Mouse (Mus musculus): ENCODE results near the gene Gm20458.

Gene Gm20458

DNA sequence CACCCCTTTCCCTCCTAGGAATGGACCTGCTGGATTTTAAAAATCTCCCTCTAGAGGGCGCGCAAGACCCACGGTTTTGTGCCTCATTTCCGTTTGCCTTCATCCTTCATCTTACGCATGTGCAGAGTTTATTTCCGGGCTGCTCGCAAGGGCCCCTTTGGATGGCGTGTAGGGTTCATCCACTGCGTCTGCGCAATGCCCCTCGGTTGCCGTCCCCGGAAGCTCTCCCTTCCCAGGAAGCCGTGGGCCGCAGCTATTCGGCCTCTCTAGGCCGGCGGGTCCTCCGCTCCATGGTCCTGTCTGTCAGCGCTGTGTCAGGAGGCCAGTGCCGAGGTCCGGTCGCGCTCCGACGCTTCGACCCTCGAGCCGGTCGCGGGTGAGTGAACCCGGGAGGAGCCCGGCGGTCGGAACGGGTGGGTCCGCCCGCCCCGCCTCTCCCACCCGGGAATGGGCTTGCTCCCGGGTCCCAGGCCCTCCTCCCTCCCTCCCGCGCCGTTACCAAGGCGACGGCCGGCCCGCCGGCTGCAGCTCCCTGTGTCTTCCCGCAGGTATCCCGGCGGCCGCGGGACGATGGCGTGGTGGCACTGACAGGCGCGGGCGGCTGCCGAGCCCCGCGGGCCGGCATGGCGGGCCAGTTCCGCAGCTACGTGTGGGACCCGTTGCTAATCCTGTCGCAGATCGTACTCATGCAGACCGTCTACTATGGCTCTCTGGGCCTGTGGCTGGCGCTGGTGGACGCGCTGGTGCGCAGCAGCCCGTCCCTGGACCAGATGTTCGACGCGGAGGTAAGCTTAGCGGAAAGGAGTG lies at the start of gene Gm20458:
Gm20458 (plus strand) TSS at position 223 of the 807 bp plus-strand sequence.
- DNase-seq = peak; percentile 96 to 98

DNA sequence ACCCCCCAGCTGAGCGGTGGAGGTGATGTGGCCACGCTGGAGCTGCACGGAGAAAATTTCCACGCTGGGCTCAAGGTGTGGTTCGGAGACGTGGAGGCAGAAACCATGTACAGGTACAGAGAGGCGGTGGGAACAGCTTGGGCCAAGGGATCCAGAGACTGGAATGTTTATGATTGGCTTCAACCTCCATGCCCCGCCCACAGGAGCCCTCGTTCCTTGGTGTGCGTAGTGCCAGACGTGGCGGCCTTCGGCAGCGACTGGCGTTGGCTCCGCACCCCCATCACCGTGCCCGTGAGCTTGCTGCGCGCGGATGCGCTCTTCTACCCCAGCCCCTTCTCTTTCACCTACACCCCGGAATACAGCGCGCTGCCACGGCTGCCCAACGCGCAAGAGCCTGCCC lies 46.6 kb upstream of the Gm20458 start:
- no peak for DNase-seq

DNA sequence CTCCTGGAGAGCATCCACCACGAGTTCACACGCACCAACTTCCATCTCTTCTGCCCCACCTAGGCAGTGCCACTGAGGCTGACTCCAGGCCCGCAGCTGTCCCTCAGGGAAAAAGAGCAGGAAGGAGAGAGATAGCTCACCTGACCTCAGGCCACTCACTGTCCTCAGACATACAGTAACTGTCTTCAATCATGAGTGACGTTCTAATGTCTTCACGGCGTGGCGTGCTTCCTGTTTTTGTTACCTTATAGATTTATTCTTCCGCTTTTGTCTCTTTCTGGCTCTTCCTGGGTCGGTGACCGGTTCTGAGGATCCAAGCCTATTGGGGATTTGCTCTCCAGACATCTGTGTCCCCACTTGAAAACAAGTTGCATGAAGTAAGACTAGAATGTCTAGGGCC lies 46.2 kb upstream of the Gm20458 start:
- DNase-seq = no peak

DNA sequence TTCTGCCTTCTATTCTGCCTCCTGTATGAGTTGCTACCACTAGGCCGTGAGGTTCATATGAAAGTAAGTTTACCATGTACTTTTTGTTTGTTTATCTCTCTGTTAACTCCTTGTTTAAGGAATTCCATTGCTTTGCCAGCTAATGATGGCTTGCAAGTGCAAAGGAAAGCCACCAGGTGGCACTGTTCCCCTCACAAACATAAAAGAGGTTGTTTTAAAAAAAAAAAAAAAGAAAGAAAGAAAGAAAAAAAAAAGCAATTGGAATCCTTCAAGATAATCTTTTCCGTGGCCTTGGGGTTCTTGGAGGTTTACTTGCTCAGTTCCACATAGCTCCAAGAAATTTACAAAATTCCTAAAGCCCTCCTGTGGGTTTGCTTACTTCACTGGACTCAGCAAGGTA lies 43.6 kb upstream of the Gm20458 start:
- DNase-seq = peak in 1 of 2 experiments; percentile 17

DNA sequence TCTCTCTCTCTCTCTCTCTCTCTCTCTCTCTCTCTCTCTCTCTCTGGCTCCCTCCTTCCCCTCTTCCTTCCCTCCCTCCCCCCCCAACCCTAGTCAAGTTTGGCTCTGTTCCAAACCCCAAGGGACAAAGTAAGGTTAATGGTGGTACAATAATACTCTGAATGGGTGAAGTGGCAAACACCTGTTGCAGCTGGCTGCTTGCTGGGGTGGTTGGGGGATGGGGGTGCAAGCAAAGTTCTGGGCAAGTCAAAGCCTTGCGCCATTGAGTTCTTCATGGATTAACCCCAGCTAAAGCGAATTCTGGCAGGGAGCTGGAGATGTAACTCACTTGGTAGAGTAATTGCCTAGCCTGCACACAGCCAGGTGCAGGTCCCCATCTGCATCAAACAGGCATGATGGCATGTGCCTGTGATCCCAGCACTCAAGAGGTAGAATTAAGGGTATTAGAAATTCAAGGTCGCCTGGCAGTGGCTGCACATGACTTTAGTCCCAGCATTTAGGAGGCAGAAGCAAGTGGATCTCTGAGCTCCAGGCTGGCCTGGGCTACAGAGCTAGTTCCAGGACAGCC lies 42.4 kb upstream of the Gm20458 start:
- no peak for DNase-seq

DNA sequence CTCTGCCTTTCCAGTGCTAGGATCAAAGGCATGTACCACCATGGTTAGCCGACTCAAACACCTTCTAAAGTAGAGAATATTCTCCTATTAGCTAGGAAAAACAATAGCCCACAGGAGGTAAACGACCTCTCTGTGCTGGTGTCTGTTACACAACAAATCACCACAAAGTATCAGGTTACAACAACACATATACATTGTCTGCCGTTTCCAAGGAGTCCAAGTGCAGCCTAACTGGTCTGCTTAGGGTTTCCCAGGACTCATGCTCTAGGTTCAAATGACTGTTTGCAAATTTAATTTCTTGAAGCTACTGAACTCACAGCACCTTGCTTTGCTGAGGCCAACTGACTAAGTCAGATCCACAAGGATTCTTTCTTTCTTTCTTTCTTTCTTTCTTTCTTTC lies 41.3 kb upstream of the Gm20458 start:
- no peak for DNase-seq

DNA sequence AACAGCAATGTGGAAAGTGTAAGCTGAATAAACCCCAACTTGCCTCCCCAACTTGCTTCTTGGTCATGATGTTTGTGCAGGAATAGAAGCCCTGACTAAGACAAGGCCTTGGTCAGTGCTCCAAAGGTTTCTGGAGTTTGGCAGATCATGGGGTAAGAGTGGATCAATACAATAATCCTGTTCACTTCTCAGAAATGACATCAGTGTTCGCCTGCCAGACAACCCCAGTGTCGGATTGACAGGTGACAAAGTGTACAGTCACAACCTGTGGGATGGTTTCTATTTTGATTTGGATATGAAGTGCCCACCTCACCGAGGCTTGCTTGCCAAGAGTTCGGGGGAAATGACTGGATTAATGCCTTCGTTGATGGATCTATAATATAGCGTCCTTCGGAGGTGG lies 39.5 kb upstream of the Gm20458 start:
- no peak for DNase-seq

DNA sequence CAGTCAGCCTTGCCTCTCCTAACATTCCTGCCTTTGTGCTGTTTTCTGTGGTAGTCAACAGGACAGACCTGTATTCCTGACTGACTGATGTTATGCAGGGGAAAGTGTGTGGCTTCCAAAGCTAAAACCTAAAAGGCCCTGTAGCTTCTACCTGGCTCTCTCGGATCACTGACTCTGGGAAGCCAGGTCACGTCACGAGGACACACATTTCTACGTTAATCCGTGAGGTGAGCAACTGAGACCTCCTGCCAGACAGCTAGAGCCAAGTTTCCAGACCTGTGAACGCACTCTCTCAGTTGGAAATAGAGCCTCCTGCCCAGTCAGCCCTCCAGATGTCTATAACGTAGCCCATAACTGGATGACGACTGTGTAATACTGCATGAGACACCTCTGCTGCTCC lies 38.8 kb upstream of the Gm20458 start:
- no peak for DNase-seq

DNA sequence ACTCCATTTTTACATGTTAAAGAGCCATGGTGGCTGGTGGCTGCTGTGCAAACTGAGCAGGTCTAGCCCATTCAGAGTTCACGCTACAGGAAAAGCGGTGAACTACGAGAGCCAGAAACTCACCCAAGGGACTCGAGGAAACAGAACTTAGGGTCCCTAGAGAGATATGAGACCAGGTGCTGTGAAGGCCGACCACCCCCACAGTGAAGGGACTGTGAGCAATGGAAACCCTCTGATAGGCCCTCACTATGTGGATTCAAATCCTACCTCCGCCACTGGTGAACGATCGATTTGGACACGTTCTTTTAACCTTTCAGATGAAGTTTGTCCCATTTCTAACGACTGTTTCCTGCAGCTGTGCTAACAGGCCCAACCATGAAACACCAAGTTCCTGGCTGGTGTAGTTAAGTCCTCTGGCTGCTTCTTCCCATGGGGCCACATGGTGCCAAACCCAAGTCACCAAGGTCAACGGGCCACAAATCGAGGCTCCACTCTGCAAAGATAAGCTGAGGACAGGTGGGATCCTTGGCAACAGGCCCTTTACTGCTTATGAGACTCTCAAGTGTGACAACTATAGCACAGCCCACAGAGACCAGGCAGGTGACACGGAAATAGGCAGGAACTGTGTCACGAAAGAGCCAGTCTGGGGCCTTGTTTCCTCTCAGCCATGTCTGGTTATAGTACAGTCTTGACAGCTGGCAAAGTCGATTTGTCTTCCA lies 37.9 kb upstream of the Gm20458 start:
- no peak for DNase-seq

DNA sequence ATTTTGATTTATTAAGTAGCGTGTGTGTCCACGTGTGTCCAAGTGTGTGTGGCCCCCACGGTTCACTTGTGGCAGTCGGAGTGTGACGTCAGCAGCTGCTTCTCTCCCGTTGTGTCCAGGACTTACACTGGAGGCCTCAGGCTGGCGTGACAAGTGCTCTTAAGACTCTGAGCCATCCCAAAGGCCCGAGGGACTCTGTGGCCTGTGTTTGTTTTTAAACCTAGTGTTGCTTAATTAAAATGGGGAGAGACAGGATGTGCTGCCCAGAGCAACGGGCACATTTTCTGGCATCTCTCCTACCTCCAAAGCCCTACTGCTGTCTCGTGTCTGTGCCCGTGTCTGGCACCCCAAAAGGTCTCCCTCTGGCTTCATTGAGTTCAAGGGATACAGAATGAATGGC lies 37.3 kb upstream of the Gm20458 start:
- DNase-seq = peak in 1 of 2 experiments; percentile 16

DNA sequence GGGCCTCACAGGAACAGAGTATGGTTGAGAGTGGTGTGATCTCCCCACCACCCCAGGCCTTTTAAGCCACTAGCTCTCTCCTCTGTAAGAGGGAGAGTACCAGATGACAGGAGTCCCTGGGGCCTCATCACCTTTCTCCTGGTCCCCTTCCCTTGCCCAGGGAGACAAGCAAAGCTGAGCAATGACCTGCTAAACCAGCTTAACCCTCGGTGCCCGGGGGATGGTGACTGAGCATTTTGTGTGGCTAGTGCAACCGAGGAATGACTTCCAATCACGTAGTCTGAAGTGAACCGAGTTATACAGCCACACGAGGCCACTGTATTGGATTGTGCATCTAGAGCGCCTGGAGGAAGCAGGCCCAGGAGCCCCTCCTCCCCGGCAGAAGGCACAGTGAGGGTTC lies 36.4 kb upstream of the Gm20458 start:
- no peak for DNase-seq

DNA sequence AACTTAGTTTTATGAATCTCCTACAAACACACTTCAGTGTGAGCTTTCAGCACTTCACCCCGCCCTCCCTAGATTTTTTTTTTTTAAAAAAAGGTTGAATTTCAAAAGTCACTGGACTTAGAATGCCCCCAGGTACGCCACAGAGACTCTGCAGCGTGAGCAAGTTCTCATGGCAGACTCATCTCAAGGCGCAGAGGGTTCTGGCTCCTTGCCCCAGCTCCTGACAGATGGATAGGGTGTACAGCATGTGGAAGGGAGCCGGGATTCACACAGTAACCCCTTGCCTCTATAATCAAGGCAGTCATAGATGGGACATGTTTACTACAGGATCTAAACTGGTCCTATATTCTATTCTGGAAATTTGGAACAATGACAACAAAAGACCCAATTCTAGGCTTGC lies 35.4 kb upstream of the Gm20458 start:
- DNase-seq = no peak

DNA sequence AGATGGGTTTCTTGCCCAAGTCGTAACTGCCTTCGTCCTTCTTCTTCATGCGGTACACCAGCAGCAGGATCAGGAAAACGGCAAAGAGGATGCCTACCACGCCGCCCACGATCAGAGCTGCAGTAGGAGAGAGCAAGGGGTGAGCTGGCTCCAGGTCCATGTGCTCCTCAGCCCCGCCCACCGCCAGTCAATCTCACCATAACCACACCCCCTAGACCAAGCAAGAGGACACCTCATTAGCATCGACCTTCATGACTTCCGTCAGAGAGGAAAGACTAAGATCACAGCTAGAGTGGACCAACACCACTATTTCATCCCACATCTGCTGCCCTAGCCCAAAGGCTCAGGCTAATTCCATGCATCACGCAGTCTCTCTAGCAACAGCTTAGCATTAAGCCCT lies 34.6 kb upstream of the Gm20458 start:
- DNase-seq = no peak

DNA sequence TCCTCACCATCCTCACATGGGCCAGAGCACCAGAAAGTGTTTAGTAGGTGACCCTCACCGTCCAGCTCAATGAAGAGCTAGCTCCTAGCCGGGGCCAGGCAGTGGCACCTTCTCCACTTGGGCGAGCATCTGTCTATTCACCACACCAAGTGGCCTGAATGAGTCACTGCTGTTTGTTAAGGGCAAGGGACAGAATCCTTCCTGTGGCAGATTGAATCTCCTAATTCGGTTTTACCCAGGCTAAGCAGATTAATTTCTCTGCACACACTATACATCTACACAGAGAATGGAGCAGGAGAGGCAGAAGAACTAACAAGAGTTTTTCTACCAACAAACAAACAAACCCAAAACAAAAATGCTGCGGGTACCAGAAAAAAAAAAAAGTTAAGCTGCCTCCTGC lies 33.8 kb upstream of the Gm20458 start:
- DNase-seq = no peak

DNA sequence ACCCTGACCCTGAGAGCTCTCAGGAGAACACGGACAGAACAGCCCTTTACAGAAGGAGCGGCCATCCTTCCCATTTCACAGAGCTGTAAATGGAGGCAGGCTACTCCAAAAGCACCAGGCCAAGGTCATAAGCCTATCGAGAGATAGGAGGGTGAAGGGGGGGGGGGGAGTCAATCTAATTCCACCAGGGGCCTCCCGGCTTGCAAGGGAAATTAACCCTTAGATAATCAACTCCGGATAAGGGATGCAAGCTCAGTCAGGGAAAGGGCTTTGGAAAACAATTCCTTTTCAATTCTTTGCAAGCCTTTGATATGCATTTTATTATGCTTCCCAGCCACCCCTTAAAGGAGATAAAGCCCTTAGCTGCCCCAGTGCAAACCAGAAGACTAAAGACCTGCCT lies 32.3 kb upstream of the Gm20458 start:
- DNase-seq = no peak

DNA sequence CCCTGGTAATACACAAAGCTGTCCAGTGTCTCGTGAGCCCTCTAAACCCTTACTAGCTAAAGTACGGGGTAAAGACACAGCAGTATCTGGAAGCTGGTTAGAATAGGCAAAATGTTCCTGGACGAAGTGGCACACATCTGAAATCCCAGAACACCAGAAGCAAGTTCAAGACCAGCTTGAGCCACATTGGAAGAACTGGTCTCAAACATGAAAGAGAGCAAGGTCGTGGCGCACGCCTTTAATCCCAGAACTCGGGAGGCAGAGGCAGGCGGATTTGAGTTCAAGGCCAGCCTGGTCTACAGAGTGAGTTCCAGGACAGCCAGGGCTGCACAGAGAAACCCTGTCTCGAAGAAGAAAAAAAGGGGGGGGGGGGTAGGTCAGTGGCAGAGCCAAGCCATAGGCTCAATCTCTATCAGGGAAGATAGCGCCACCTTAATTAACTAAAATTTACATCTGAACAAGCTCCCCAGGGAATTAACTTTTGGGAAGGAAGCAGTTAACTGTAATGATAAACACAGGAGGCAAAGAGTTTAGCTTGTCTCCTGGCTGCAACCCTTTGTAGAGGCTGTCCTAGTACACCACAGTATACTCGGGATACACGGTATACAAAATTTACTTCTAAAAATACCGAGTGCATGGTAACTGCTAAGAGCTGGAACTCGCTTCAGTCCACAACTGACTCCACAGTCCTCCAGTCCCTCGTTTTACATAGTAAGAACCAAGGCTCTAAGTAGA lies 30.7 kb upstream of the Gm20458 start:
- DNase-seq = no peak

DNA sequence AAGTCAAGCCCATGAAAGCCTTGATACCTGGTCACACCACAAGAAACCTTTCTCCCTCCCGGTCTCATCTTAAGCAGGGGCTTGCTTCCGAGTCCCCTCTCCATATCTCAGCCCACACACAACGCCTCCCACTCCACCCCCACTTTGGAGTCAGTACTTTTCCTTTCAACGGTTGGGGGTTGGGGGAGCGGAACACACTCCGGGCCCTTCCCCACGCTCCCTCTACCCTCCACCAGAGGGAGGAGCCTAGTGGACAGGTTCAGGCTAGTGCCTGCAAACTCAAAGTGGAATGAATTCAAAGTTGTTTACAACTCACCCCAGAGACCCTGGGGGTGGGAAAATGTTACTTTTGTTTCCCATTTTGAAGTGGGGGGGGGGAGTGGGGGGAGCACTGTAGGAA lies 30.1 kb upstream of the Gm20458 start:
- DNase-seq = no peak

DNA sequence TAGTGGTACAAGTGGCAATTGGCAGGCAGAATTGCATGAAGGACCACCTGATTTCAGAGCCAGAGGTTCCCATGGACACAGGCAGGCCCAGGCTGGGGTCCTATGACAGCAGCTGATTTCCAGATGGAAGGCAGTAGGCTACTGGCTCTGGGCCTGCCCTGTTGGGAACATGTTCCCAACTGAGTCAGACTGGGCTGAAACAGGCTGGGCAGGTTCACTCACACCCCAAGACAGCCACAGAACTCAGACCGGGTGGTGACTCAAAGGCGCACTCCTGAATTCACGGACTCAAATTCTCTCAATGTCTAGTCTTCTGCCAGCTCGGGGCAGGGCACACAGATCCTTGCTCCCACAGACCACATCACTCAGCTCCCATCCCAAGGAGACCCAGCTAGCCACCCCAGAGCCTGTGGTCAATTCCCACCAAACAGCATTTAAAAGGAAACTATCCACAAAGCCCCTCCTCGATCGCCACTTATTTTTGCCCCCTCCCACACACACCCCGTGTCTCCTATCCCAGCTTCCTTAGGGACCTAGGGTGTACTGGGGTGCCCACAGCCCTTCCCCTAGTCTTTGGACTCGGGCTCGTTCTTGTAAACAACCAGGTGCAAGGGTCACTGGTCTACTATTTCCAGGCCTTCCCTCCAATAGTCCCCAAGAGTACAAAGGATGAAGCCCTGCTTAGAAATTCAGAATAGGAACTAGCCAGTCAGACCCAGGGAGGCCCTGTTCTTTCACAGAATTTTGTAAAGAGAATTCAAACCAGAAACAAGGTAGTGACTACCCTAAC lies 28.9 kb upstream of the Gm20458 start:
- DNase-seq = no peak

DNA sequence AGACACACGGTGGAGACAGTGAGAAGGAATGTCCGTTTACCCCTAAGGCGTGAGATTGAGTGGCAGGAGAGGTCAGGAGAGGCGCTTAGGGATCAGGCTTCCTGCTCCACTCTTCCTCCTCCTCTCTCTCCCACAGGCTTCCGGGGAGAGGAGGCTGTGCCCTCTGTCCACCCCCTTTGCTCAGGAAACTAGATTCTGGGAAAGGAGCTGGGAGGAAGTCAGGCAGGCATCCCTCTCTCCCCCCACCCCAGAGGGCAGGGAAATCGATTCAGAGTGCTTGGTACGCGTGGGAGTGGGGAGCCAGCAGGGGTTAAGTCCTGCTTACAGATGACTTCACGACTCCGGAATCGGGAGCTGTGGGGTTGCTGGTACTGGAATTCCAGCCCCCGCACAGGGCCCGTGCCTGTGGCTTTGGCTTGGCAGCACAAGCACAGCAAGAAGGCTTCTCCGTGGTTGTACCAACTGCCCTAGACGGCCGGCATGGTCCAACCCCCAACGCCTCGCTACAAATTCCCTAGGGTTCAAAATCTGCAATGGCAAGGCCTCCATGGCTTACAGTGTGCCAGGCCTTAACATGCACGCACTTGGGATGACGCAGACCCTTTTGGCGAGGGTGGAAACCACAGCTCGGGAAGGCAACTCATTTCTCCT lies 28.1 kb upstream of the Gm20458 start:
- DNase-seq = no peak

DNA sequence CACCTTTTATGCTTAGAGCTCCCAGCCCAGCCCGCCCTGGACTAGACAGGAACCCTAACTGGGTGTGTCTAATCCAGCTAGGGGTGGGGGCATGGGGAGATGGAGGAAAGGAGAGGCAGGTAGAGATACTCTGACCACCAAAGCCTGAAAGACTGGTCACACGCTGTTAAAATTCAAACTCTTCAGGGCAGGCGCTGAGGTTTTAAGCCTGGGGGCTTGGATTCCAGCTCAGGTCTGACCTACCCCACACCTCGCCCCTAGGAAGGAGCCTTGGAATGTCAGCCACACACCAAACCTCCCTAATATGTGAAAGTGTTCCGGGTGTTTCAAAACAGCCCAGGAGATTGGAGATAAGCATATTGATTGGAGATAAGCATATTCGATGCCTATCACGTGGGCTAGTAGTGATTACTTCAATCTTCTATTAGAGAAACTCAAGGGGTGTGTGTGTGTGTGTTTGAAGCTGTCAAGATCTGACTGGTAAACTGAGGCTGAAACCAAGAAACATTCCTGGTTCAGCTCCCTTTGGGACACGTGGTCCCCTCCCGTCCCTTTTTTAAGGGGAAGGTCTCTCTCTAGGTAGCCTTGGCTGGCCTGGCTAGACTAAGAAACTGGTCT lies 27.4 kb upstream of the Gm20458 start:
- no peak for DNase-seq

DNA sequence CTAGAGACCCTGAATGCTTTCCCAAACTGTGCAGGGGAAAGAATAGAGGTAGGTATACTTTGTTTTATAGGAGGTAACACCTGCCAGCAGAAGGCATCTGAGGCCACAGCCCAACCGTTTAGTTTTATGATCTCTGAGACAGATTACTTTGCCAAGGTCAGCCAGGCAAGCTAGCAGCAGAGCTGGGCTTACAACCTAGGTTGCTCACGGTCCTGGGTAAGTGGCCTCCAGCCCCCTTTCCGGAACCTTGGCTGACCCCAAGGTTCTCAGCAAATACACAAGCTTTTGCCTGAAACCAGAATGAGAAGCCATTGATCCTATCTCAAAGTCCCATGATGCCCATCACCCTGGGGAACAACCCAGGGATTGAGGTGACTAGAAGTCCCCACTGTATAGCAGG lies 26.1 kb upstream of the Gm20458 start:
- no peak for DNase-seq
